Mouse (Mus musculus) spleen, postnatal 14 days (tissue): Measurements from ENCODE around the gene Lmntd1.

Experiments
- DNase-seq, 2 experiments: peaks; one replicate each; pipeline ENCODE4 v3.0.0; 2021 to 2022; ENCODE audit warnings: low spot score in 2 of 2

The Lmntd1 gene

DNA sequence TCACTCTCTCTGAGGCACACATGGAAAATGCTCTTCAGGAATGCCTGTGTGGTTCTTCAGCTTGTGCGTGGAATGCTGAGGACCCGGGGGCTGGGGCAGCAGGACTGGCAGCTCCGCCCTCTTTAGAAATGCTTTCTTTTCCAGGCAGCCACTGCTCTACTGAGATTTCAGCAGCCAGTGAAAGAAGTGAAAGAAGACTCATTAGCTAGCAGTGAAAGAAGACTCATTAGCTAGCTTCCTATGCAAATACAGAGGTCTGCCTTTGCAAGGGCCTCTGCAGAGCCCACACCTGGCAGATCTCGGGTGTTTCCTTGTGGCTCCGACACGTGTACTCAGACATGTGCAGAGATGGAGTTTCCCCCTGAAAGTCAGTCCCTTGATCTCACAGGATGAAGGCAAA, 234.9 kb downstream of the Lmntd1 start:
- no peak for DNase-seq

DNA sequence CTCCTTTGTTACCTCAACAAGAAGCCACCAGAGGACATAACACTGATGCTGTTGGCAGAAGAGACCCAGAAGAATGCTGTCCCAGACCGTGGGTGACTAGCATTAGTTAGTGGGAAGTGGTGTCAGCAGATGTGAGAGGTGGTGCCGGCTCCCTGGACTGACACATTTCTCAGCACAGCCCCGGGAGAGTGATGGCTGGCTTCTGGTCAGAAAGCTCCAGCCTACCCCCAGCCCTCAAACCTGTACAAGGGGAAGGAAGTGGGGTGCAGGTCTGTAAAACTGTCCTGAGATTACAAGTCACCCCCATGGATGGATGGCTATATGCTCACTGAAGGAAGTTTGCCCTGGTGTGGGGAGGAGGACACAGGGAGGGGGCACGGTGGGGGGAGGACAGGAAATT, 235.4 kb downstream of the Lmntd1 start:
- DNase-seq = no peak

DNA sequence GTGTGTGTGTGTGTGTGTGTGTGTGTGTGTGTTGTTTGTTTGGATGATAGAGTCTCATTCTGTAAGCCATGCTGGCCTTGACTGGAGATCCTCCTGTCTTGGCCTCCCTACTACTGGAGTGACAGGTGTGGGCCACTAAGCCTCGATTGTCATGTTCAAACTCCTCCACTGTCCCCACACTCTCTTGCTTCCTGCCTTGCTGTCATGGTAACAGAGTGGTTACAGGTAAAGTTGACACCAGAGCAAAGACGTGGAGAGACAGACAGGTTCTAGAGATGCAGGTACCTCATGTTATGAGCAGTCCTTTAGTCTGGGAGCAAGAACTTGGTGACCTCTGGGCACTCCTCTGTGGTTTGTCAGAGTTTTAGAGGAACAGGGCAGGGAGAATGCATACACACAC, 239.7 kb downstream of the Lmntd1 start:
- DNase-seq = no peak

DNA sequence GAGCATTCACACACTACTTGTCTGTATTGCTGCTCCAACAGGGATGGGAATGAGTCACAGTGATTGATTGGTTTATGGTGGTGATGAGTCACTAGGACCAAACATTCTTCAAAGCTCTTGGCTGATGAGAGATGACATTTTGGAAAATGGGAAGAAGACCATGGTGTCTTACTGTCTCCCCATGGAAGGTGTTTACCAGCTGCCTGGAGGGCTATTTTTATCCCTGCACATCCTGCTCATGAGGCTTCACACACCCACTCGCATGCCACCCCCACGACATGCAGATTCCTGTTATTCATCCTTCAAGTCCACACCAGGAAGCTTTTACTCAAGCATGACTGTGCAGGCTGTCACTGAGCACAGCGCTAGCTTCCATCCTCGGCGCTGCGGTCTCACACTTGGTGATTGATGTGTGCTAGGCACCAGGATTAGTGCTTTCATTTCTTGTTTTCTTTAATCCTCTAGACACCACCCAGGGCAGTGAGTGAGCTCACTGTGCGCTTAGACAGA, 240.4 kb downstream of the Lmntd1 start:
- no peak for DNase-seq

DNA sequence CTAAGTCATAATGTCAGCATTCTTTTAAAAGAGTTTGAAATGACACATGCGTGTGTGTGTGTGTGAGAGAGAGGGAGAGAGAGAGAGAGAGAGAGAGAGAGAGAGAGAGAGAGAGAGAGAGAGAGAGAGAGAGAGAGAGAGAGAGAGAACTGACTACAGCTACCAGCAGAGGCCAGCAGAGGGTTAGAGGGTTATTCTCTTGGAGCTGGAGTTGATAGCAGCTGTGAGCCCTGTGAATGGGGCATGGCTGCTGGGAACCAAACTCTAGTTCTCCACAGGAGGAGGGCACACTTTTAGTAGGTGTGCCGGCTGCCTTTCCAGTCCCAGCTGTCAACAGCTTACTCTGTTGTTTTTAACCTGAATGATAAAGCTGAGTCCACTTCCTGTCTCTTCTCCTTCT, 242.1 kb downstream of the Lmntd1 start:
- no peak for DNase-seq

DNA sequence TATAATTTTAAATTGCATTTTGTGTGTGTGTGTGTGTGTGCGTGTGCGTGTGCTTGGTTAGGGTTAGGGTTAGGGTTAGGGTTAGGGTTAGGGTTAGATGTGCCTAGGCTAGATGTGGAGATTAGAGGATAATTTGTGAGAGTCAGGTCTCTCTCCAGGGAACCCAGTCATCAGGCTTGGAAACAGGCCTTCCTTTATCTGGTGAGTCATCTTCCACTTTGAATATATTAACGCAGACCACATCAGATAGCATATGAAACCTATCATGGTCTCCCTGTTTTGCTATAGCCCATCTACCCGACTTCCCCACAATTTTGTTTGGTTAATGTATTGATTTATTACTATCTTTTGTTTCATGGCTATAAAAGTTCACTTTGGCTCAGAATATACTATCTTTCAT, 242.5 kb downstream of the Lmntd1 start:
- no peak for DNase-seq

DNA sequence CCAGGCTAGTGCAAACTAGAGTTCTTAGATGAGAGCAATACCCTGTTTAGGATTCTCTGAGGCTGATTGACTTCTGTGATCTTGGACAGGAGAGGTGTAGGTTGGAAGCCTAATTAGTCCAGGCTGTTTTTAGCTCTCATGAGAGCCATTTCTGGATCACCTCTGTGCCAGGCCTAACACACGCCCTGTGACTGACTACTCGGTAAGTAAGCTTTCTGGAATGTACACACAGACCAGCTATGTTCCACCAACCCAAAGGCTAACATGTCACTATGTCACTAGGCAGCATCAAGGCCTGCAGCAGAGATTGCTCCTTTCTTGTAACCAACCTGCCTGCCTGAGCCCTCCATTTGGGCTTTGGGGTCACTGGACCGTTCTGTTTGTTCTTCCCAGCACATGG, 243.8 kb downstream of the Lmntd1 start:
- DNase-seq = no peak

DNA sequence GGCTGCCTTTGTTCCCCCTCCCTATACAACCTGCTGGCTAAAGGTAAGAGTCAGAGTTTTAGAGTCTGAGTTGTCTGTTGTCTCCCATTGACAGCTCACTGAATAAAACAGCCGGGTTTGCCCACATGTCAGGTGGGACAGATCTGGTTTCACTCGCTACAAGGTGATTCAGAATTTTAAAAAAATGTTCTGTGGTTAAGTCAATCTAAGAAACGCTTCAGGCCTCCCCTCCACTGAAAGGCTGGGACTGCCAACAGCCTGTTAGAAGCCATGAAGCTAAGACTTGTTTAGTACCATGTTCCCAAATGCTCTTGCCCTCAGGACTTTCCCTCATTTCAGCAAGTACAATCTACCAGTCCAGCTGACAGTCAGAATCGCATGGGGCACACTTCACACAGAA, 244.8 kb downstream of the Lmntd1 start:
- no peak for DNase-seq

DNA sequence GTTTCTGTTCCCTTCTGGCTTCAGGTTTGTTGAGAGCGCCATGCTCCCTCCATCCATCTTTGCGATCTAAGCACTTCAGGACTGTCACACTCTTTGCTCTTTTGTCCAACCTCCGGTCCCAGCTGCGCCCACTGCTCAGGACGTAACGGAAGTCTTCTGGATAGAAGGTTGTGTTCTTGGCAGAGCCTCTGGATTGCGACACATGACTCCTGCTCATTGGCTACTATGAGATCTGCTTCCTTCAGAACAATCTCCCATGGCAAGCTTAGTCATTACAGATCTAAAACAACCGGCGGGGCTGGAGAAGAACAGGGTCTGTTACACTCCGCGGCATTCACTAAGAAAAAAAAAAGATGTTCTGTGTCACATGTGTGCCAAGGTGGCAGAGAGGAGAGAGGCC, 247.6 kb downstream of the Lmntd1 start:
- DNase-seq = no peak

DNA sequence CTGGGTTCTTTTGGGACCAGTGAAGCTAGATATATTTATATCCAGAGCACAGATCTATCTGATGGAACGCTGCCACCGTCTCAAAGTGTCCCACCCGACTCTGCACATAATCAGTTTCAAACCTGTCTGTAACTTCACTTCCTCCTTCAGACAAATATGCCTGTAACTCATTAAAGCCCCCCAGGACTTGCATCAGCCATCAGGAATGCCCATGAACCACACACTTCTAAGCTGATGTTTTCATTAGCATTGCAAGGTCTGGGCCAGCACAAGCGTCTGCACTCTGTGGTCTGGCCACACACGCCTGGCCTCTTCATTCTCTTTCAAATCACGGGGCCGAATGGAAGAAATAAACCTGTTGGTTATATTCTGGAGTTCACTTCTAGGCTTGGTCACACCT, 250.4 kb downstream of the Lmntd1 start:
- no peak for DNase-seq

DNA sequence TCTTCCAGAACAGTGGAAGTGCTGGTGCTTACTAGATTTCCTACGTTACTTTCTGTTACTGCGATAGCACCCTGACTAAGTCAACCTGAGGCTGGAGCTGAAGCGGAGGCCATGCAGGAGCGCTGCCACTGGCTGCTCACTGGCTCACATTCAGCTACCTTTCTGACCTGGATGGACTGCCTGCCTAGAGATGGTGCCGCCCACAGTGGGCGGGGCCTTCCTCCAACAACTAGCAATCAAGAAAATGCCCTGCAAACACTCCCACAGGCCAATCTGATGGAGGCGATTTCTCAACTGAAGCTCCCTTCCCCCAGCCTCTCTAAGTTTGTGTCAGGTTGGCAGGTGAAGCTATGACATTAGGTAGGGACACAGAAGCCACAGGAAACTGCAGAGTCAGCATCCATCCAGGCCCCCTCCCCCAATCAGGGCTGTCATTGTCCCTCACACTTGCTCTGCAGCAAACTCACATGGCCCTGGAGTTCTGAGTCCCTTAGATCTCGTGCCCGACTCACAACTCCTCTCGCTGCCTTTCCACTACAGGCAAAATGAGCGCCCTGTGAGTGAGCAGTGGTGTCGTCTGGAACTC, 252.9 kb downstream of the Lmntd1 start:
- DNase-seq = no peak

DNA sequence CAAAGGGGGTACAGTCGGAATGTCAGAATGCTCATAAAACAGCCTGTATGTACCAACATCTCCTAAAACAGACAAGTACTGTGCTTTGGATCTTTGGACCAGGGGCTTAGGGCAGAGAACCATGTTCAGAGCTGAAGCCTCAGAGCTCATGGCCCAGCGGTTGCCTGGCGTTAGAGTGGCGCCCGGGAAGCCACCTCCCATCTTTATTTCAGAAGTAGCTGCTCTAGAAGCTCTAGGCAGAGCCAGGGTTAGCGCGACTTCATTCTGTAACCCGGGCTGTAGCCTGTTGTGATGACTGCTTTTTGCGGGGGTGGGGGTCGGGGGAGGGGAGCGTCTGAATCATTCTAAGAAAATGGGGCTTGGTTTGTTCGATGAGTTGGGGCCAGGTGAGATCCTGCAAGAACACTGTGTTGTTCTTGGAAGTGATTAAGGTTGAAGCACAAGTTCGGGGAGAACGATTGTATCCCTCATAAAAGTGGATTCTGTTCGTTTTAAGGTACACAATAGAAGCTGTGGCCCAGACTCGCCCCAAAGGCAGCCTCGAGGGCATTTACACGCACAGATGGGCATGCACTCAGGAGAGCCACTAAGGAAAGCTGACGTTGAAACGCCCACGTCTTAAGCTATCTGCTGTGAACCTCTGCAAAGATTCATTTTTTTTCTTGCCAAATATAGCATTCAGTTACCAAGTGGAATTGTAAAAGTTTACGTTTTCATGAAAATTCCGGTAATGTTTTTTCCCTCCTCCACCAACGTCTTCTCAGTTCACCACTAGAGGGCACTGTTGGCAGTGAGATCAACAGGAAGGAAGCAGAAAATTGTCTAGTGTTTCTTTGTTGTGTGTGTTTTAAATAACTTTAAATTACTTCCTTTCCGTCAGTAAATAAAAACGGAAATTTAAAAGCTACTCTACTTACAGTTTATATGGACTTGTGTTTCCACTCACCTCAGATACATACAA, 254.4 kb downstream of the Lmntd1 start:
- peak in 1 of 2 experiments; percentile 29 for DNase-seq

DNA sequence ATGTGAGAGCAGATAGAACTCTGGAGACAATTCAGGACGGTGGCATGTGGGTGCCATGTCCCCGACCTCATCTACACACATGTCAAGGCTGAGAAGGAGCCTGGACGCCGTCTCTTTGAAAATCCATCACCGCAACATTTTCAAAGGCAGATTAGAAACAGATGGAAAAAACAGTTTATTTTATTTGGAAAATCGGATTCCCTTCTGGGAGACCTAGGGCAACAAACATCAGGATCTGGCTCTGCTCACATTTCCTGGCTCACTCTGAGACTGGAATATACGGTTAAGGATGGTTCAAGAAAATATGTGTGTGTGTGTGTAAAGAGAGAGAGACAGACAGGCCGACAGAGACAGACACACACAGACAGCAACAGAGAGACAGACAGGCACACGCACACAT, 256.1 kb downstream of the Lmntd1 start:
- DNase-seq = no peak

DNA sequence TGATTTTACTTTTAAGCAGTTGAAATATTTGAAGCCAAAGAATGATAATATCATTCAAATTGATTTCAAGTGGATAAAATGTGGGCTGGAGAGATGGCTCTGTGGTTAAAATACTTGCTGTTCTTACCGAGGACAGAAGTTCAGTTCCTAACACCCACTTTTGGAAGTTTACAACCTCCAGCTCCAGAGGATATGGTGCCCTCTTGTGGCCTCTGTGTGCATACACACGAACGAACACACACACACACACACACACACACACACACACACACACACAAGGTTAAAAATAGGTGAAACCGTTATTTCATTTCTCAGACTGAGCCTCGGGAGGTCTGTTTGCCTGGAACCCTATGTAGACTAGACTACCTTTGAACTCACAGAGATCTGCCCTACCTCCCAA, 260.3 kb downstream of the Lmntd1 start:
- DNase-seq = no peak

DNA sequence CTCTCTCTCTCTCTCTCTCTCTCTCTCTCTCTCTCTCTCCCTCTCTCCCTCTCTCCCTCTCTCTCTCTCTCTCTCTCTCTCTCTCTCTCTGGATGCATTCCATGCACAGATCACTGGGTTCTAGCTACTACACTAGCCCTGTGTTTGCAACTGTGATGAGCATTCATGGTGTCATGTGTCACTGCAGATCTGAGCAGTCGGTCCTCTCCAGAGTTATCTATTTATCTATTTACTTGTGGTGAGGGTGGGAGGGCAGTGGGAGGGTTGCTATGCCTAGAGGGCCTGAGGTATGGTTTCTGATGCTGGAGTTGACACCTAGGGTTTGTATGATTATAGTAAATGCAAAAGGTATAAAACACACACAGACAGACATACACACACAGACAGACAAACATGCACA, 261.4 kb downstream of the Lmntd1 start:
- no peak for DNase-seq

DNA sequence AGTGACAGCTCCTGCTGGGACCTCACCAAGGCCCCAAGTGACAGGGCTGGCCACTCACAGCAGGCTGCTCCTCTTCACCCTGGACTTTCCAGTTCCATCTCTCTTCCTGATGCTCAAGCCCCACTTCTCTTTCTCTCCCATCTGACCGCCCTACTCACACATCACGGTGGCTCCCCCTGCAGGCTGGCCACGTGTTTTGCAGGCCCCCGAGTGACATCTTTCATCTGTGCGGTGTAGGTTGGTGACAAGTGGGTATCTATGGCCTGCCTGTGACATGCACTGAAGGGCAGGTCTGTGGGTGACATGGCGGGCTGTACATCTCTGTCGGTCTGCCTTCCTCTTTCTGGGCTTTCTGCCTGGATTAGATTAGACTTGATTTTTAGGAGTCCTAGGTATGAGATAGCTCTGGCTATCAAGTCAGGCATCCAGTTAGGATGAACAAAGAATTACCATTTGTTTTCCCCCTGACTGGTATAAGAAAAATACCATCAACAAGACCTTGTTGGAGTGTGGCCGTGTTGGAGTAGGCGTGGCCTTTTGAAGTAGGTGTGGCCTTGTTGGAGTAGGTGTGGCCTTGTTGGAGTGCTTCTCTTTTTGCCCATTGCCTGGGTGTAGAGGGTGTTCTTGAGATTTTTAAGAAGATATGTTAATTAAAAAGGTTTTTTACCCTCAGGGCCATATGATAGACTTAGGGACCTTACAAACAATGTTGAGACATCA, 265.8 kb downstream of the Lmntd1 start:
- DNase-seq = peak; percentile 21 to 47

DNA sequence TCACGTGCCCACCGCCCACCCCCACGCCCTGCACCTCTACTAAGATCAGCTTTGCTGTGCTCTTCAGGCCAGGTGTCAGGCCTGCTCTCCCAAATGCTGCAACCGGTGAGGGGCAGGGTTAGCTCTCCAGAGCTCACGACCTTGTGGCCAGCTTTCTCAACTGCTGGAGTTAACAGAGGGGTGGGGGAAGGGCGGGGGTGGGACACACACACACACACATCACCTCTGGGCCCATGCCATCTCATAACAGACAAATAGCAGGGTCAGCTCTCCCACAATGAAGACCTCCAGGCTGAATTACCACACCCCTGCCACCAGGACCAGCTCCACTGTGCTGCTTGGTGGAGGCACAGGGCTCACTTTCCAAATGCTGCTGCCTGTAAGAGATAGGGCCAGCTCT, 266.5 kb downstream of the Lmntd1 start:
- DNase-seq = no peak

DNA sequence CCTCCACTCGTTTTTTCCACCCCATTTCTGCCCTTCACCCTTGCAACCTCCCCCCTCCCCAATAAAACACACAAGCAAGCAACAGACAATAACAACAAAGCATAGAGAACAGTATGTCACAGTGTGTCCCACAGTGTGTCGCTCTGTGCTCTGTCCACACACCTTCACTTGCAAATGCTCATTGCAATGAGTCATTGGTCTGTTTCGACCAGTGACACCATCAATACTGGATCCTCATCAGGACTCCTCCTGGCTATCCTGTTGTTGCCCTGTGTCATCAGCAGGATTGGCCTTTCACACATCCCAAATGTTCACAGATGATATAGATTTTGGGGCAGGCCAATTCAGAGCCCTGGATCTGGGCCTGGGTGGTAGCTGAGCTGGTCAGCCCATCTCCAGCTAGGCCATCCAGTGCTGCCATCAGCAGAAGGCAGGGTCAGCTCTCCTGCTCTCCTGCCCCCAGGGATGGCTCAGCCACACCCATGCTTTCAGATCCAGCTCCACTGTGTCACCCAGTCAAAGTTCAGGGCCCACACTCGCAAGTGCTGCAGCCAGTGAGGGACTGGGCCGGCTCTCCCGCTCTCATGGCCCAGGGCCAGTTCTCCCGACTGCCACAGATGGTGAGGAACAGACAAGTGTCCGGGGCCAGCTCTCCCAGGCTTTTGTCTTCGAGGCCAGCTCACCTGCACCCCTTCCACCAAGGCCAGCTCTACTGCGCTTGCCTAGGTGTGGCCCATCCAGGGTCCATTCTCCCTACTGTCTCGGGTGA, 267.1 kb downstream of the Lmntd1 start:
- no peak for DNase-seq

DNA sequence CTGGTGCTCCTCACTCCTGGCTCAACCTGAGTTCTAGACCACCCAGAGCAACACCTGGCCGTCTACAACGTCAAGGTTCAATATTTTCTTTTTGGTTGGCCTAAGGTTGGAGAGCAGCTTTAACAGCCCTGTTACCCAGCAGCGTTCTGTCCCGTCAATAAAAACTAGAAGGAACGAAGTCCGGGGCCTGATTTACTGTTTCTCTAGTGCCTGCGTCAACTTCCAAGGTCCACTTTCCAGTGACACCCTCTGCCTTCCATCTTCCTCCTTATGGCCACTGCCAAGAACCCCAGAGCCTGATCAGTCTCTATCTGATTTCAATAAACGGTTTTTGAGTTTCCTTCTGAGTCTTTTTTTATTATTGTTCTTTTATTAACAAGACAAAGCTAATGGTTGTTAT, 267.8 kb downstream of the Lmntd1 start:
- no peak for DNase-seq

DNA sequence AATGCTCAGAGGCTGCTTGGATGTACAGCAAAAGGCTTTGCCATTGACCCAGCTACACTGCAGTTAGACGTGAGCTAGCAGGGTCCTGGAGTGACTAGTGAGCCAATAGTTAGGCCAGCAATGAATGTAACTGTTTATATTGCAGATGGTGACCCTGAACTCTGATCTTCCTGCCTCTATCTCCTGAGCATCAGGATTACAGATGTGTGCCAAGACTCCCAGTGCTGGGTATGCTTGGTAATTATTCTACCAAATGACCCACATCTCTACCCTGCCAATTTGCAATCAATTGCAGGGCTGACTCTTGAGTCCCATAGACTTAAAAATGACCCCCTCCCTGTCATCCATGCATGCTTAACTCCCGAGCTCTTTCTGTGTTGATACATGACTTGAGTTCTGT, 269.4 kb downstream of the Lmntd1 start:
- DNase-seq = no peak

DNA sequence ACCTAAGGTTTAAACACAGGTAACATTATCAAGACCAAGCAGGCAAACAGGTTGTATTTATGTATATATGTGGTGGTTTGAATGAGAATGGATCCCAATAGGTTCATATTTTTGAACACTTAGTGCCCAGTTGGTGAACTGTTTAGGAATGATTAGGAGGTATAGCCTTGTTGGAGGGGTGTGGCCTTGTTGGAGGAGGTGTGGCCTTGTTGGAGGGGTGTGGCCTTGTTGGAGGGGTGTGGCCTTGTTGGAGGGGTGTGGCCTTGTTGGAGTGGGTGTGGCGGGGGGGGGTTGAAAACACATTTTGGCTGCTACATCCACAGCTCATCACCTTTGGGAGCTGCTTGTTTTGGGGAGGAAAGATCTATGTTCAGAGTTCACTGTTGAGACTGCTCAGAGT, 270.7 kb downstream of the Lmntd1 start:
- no peak for DNase-seq

DNA sequence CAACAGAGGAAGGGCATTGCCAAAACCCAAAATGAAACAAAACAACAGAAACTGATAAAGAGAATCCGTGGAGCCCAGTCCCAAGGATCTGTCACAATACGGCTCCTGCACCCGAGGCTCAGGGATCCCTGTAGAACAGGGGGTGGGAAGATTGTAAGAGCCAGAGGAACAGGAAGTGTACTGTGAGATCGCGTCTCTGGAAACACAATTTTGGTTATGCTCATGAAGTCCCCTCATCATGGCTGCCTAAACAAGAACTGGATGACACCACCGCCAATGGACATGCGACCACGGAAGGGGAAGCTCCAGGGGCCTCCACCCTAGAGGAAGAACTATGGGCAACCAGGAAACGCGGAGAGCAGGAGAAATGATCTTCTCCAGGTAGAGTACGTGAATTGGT, 271.3 kb downstream of the Lmntd1 start:
- no peak for DNase-seq
